Mouse (Mus musculus): ENCODE results near the gene Cfap126. TPM values are rescaled to one million over a fixed set of nuclear protein-coding genes. Genes with fewer than 3 reads are reported as not detected.
"Not testable (repeated sequence)": the region's sequence is repeated elsewhere in the genome, so short reads cannot be mapped to it uniquely, and the experiment has no call there.

Cfap126 gene
- polyA plus RNA-seq (2016; fragmentation: Nextera tagmentation; extraction: Ambion mirVana) = 1.5 and 1.6 TPM in 2 replicates

GRCm38 (mm10) chr1:171113873-171114299, at the start of gene Cfap126:
Gene Cfap126 (plus strand): TSS chr1:171113918.
- Histone ChIP-seq H3K36me3 (no peaks in the 10 kb centered on the region), H3K4me1 (replicated peaks) (peaks cover 9% of the 10 kb centered on the region), H3K9ac (replicated peaks) (peak within 1 kb of the TSS; percentile 67), H3K9me3 (no peaks in the 10 kb centered on the region), H3K27me3 (no peaks in the 10 kb centered on the region), H3K4me2 (peak within 1 kb of the TSS; percentile 73), H3K27ac (peak within 1 kb of the TSS; percentile 82), H3K4me3 (replicated peaks) (peak within 1 kb of the TSS; percentile 57)
- under 1% methylated on average over 24 of the region's 24 CpGs for WGBS
- 0 out of 2 replicates have a peak, but pooled peaks have one; percentile 16 for ATAC-seq (ENCODE audit: insufficient number of reproducible peaks, insufficient read depth, low FRiP score, low TSS enrichment, low read depth)

GRCm38 (mm10) chr1:171064491-171065242, 49.1 kb upstream of the Cfap126 start, which contains the start of gene Fcgr3:
Gene Fcgr3 (minus strand): TSS chr1:171064935.
- H3K9me3 ChIP-seq; H3K36me3 ChIP-seq; H3K4me1 ChIP-seq (replicated peaks); H3K27ac ChIP-seq: not testable (repeated sequence)
- Histone ChIP-seq H3K9ac (replicated peaks) (peak within 1 kb of the TSS; percentile 31), H3K4me2 (peak within 1 kb of the TSS; percentile 53), H3K4me3 (replicated peaks) (peak within 1 kb of the TSS; percentile 41), H3K27me3 (peaks cover 49% of the 10 kb centered on the region)
- peak; percentile 39 for ATAC-seq (ENCODE audit: insufficient number of reproducible peaks, insufficient read depth, low FRiP score, low TSS enrichment, low read depth)
- WGBS = 1% methylated on average over 44 of the region's 75 CpGs

DNA sequence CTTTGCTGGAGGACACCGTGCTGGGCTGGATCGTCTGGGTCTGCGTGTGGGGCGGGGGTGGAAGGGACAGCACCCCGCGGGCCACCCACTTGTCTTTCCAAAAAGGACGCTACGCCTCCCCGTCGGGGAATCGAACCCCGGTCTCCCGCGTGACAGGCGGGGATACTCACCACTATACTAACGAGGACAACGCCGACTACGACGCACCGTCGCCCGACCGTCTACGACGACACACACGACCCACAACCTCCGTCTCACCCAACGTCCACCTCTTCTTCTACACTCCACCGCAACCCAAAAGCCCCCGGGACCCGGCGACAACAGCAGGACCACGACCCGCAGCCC, 48.5 kb upstream of the Cfap126 start:
- under 1% methylated on average over 25 of the region's 35 CpGs for WGBS
- ATAC-seq (ENCODE audit: insufficient number of reproducible peaks, insufficient read depth, low FRiP score, low TSS enrichment, low read depth) = peak; percentile 18
- H3K4me3 ChIP-seq (replicated peaks) = peak overlapping the region; percentile 39
- H3K9ac ChIP-seq (replicated peaks); H3K36me3 ChIP-seq; H3K4me1 ChIP-seq (replicated peaks); H3K9me3 ChIP-seq; H3K27ac ChIP-seq: not testable (repeated sequence)
- H3K4me2 ChIP-seq = peak overlapping the region; percentile 53
- peaks cover 53% of the 10 kb centered on the region for H3K27me3 ChIP-seq

DNA sequence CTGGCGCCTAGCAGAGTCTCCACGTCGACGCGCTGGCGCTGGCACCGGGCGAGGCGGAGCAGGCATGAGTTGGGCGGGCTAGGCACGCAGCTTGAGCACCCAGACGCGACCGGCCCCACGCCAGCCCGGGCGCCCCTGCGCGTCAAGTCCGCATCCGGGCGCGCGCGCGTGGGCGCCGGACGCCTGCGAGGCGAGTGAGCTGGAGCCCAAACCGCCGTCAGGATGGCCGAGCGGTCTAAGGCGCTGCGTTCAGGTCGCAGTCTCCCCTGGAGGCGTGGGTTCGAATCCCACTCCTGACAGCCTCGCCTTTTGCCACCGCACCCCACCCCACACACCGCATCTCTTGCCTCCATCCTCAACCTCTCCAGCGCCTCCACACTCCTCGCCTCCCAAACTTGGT, 48.0 kb upstream of the Cfap126 start:
- H3K4me3 ChIP-seq (replicated peaks) = peak overlapping the region; percentile 38
- not testable (repeated sequence) for H3K4me1 ChIP-seq (replicated peaks); H3K9ac ChIP-seq (replicated peaks); H3K27ac ChIP-seq; H3K9me3 ChIP-seq; H3K36me3 ChIP-seq
- 5% methylated on average over 31 of the region's 45 CpGs for WGBS
- H3K27me3 ChIP-seq = peaks cover 50% of the 10 kb centered on the region
- H3K4me2 ChIP-seq = peak overlapping the region; percentile 49
- peak; percentile 1; the same call in 1 of the 2 replicates for ATAC-seq (ENCODE audit: insufficient number of reproducible peaks, insufficient read depth, low FRiP score, low TSS enrichment, low read depth)

DNA sequence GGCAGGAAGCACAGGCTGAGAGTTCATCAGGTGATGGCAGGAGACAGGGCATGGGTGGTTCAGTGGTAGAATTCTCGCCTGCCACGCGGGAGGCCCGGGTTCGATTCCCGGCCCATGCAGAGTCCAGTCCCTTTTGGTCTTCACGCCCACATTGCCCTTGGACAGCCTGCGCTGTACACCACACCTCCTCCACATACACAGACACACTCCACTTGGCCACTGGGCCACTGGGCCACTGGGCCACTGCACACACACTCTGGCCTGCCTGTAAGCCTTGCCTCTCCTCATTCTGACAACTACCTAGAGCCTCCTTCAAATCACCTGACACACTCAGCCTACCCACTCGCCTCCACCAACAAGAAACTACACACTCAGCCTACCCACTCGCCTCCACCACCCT, 47.1 kb upstream of the Cfap126 start:
- H3K9ac ChIP-seq (replicated peaks); H3K27ac ChIP-seq; H3K9me3 ChIP-seq; H3K4me2 ChIP-seq; H3K36me3 ChIP-seq; H3K4me3 ChIP-seq (replicated peaks); H3K4me1 ChIP-seq (replicated peaks): not testable (repeated sequence)
- WGBS = 25% methylated on average over 3 of the region's 10 CpGs
- ATAC-seq (ENCODE audit: insufficient number of reproducible peaks, insufficient read depth, low FRiP score, low TSS enrichment, low read depth) = peak; percentile 19; the same call in 1 of the 2 replicates
- H3K27me3 ChIP-seq = peaks cover 57% of the 10 kb centered on the region

GRCm38 (mm10) chr1:171067928-171068327, 45.8 kb upstream of the Cfap126 start:
- H3K4me1 ChIP-seq (replicated peaks); H3K9me3 ChIP-seq; H3K36me3 ChIP-seq; H3K4me2 ChIP-seq; H3K27ac ChIP-seq; H3K9ac ChIP-seq (replicated peaks); H3K4me3 ChIP-seq (replicated peaks); ATAC-seq (ENCODE audit: insufficient number of reproducible peaks, insufficient read depth, low FRiP score, low TSS enrichment, low read depth): not testable (repeated sequence)
- H3K27me3 ChIP-seq = peaks cover 53% of the 10 kb centered on the region
- WGBS = 38% methylated on average over 5 of the region's 5 CpGs

GRCm38 (mm10) chr1:171069508-171069907, 44.2 kb upstream of the Cfap126 start:
- H3K36me3 ChIP-seq; H3K4me2 ChIP-seq; H3K9me3 ChIP-seq; H3K9ac ChIP-seq (replicated peaks); H3K4me3 ChIP-seq (replicated peaks); H3K27ac ChIP-seq; ATAC-seq (ENCODE audit: insufficient number of reproducible peaks, insufficient read depth, low FRiP score, low TSS enrichment, low read depth); H3K4me1 ChIP-seq (replicated peaks): not testable (repeated sequence)
- H3K27me3 ChIP-seq = peaks cover 49% of the 10 kb centered on the region
- 62% methylated on average over 3 of the region's 3 CpGs for WGBS

- peaks cover 42% of the 10 kb centered on the region for H3K27me3 ChIP-seq
- ATAC-seq (ENCODE audit: insufficient number of reproducible peaks, insufficient read depth, low FRiP score, low TSS enrichment, low read depth); H3K27ac ChIP-seq; H3K4me3 ChIP-seq (replicated peaks); H3K4me1 ChIP-seq (replicated peaks); H3K9ac ChIP-seq (replicated peaks); H3K36me3 ChIP-seq; H3K9me3 ChIP-seq; H3K4me2 ChIP-seq: not testable (repeated sequence)
- WGBS = 23% methylated on average over 16 of the region's 16 CpGs
Observed at GRCm38 (mm10) chr1:171070879-171071278, 42.8 kb upstream of the Cfap126 start.

DNA sequence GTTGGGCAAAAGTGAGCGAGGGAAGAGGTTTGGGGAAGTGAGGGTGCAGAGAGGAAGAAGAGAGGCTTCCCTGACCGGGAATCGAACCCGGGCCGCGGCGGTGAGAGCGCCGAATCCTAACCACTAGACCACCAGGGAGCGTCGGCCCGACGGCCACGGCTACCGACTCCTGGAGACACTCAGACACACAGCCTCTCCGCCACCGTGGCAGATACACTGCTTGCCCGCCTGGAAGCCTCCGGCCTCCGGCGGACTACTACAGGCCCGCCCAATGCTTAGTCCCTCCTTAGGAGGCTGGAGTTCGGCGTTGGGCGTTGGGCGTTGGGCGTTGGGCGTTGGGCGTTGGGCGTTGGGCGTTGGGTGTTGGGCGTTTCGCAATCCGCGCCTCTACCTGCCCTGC, 42.0 kb upstream of the Cfap126 start:
- not testable (repeated sequence) for H3K9ac ChIP-seq (replicated peaks); H3K4me2 ChIP-seq; H3K9me3 ChIP-seq; H3K27ac ChIP-seq; H3K4me1 ChIP-seq (replicated peaks); H3K36me3 ChIP-seq; H3K4me3 ChIP-seq (replicated peaks)
- ATAC-seq (ENCODE audit: insufficient number of reproducible peaks, insufficient read depth, low FRiP score, low TSS enrichment, low read depth) = peak; percentile 18; the same call in 1 of the 2 replicates
- WGBS = no CpG with 5 or more reads among the region's 35 CpGs
- H3K27me3 ChIP-seq = peaks cover 37% of the 10 kb centered on the region

GRCm38 (mm10) chr1:171072217-171072616, 41.5 kb upstream of the Cfap126 start:
- not testable (repeated sequence) for H3K4me3 ChIP-seq (replicated peaks); H3K9ac ChIP-seq (replicated peaks); H3K27ac ChIP-seq; H3K4me1 ChIP-seq (replicated peaks); ATAC-seq (ENCODE audit: insufficient number of reproducible peaks, insufficient read depth, low FRiP score, low TSS enrichment, low read depth); H3K4me2 ChIP-seq; H3K9me3 ChIP-seq; H3K36me3 ChIP-seq
- no CpG with 5 or more reads among the region's 45 CpGs for WGBS
- peaks cover 40% of the 10 kb centered on the region for H3K27me3 ChIP-seq

DNA sequence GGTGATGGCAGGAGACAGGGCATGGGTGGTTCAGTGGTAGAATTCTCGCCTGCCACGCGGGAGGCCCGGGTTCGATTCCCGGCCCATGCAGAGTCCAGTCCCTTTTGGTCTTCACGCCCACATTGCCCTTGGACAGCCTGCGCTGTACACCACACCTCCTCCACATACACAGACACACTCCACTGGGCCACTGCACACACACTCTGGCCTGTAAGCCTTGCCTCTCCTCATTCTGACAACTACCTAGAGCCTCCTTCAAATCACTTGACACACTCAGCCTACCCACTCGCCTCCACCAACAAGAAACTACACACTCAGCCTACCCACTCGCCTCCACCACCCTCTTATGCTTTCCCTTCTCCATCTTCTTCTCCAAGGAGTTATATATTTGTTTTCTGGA, 39.4 kb upstream of the Cfap126 start:
- not testable (repeated sequence) for H3K27ac ChIP-seq; H3K4me3 ChIP-seq (replicated peaks); H3K36me3 ChIP-seq; H3K9ac ChIP-seq (replicated peaks); H3K9me3 ChIP-seq; H3K4me1 ChIP-seq (replicated peaks); ATAC-seq (ENCODE audit: insufficient number of reproducible peaks, insufficient read depth, low FRiP score, low TSS enrichment, low read depth); H3K4me2 ChIP-seq
- WGBS = 27% methylated on average over 6 of the region's 10 CpGs
- peaks cover 50% of the 10 kb centered on the region for H3K27me3 ChIP-seq

DNA sequence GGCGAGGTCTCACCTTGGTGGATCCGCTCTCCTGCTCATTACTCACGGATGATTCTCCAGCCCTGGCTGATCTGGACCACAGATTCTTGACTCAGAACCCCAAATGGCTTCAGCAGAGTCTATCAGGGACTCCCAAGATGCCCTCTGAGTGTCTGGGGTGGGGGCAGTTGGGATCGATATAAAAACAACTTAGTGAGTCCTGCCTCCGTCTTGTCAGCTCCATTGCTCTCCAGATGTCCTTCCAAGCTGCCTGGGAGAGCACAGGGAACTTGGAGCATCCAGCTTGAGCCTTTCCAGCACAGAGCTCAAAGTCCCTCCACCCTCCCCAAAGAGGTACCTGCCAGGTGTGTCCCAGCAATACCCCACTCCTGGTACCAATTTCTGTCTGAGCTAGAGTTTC, 37.5 kb upstream of the Cfap126 start:
- H3K27me3 ChIP-seq = peaks cover 37% of the 10 kb centered on the region
- not testable (repeated sequence) for ATAC-seq (ENCODE audit: insufficient number of reproducible peaks, insufficient read depth, low FRiP score, low TSS enrichment, low read depth); H3K4me1 ChIP-seq (replicated peaks); H3K27ac ChIP-seq; H3K9me3 ChIP-seq; H3K36me3 ChIP-seq; H3K4me3 ChIP-seq (replicated peaks); H3K4me2 ChIP-seq; H3K9ac ChIP-seq (replicated peaks)
- 74% methylated on average over 5 of the region's 5 CpGs for WGBS
